Mouse (Mus musculus): Measurements from ENCODE around the gene Dll3.

- TF ChIP-seq CTCF (IDR thresholded peaks at IDR 0.05; ENCODE audit: extremely low read depth, insufficient read depth, insufficient read length, insufficient replicate concordance) (no peak), POLR2A (IDR thresholded peaks at IDR 0.05; ENCODE audit: low read depth, low read length) (no peak)
Measured at GRCm38 (mm10) chr7:28267129-28268041, 34.7 kb downstream of the Dll3 start, which contains the start of gene Eid2.

Data from spleen, adult 2 months (tissue).